Mouse (Mus musculus): ENCODE measurements around the gene March4.

- TF ChIP-seq CTCF (conservative IDR thresholded peaks at IDR 0.05; ENCODE audit: insufficient read depth, insufficient read length, low read depth, low read length) (no peak), POLR2A (IDR thresholded peaks at IDR 0.05; ENCODE audit: low read depth, low read length) (no peak)
These were observed 102.2 kb downstream of the March4 start for GRCm38 (mm10) chr1:72434510-72434909.
